Mouse (Mus musculus) megakaryocyte, embryonic 14.5 days (primary cell): ENCODE measurements around the gene Lnx2. TPM values are rescaled to one million over a fixed set of nuclear protein-coding genes. Genes with fewer than 3 reads are reported as not detected.

Experiments used
- H3K27me3 ChIP-seq: replicated peaks from 2 replicates; pipeline ENCODE3; 2012; ENCODE audit warnings: inconsistent platforms
- H3K36me3 ChIP-seq: replicated peaks from 2 replicates; pipeline ENCODE3; 2012; ENCODE audit warnings: low read length, inconsistent platforms, mixed read lengths
- H3K4me1 ChIP-seq: 2 replicates; pipeline ENCODE4 v1.6.1; 2012; ENCODE audit warnings: inconsistent platforms
- H3K4me3 ChIP-seq: replicated peaks from 2 replicates; pipeline ENCODE3; 2012; ENCODE audit warnings: moderate library complexity, mild to moderate bottlenecking, inconsistent platforms
- H3K9me3 ChIP-seq: 2 replicates; pipeline ENCODE4 v1.6.1; 2012; ENCODE audit warnings: inconsistent platforms
- FLI1 ChIP-seq: IDR thresholded peaks from 2 replicates; pipeline ENCODE4 v1.6.1; 2012; ENCODE audit warnings: low read length, inconsistent platforms, mixed read lengths
- GATA1 ChIP-seq: IDR thresholded peaks from 3 replicates; pipeline ENCODE4 v1.6.1; 2012; ENCODE audit warnings: mixed read lengths, low read length, inconsistent platforms, borderline replicate concordance
- polyA plus RNA-seq: library from polyadenylated mRNA; stranded (reverse); fragments of >175 nt; gene quantifications from 2 replicates; pipeline ENCODE4 v1.2.3, GENCODE M21; 2012; ENCODE audit warnings: low replicate concordance; ENCODE audit not compliant: insufficient read depth

Lnx2 gene
- polyA plus RNA-seq, 1 experiment, result 4.1 TPM

DNA sequence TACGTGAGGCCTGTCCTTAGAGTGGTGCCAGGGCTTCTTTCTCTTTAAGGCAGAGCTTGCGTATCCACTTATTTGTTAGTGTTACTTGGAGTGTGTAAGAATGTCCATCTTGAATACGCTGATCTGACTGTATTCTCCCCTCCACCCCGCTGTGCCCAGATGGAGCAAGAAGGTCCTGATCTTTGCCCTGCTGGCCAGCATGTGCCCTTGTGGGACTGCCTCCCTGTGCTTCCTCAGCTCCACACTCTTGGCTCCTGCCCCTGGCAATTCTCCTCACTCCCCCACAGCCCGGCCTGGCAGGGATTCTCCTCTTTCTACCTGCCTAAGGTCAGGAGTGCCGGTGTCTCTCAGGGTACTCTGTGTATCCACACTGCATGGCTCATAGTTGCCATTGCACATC, 95.0 kb downstream of the Lnx2 start:
- peaks cover 4% of the 10 kb centered on the region for H3K4me1 ChIP-seq
- no peaks in the 10 kb centered on the region for H3K36me3 ChIP-seq
- no peak for TF ChIP-seq GATA1
- TF ChIP-seq FLI1, result no peak
- no peak overlapping the region for H3K4me3 ChIP-seq
- peaks cover 55% of the 10 kb centered on the region for H3K27me3 ChIP-seq
- peaks cover 14% of the 10 kb centered on the region for H3K9me3 ChIP-seq

DNA sequence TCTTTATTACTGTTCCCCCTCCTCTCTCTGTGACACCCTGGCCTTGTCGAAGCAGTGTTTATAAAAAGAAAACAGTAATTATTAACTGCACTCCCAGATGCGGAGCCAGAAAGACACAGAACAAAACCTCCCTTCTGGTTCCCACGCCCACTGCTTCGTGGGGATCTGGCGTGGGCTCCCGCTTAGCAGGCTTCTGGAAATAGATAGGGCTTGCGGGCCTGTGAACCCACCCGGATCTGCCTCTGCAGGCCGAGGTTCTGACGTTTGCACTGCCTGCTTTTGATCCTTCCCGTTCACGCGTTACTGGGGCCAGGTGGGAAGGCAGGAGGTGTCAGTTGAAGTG, 101.6 kb downstream of the Lnx2 start:
- Histone ChIP-seq H3K4me1 (no peaks in the 10 kb centered on the region), H3K4me3 (no peak overlapping the region), H3K36me3 (no peaks in the 10 kb centered on the region), H3K27me3 (peaks cover 24% of the 10 kb centered on the region), H3K9me3 (peaks cover 4% of the 10 kb centered on the region; the same call in 1 of the 2 replicates)
- TF ChIP-seq GATA1 (no peak), FLI1 (no peak)

DNA sequence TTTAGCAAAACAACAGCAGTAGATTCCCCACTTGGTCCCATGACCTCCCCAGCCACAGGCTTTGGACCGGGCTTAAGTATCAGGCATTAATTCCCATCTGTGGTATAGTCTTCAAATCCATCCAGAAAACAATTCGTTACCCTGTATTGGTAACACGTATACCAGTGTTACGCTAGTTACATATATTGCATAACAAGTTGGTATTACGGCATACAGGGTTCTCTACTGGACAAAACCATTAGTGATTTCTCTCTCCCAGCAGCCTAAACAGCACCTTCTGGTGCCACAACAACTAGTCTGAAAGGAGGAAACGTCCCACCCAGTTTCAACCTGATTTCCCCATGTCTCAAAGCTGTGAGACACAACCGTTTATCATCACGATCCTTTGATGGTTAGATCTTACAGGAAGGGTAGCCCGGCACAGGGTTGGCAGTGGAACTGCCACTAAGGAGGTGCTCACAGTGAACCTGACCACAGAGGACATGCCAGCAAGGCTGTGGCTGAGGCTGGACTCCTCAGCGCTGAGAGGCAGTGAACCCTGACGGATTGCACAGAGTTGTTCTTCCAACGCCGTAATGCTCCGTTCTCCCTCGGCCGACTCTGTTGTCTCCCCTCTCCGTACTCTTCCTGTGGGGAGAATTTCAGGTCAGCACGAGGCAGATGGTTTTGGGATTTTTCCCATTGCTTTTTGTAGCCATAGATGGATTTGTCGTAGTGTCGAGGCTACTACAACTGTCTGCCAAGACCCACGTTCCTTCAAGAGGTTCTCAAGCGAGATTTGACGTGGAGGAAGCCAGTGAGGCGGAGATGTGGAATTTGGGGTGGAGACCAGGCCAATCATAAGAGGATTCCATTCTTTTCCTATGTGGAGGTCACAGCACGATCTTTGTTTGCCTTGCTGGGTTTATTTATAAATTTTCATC, 102.3 kb downstream of the Lnx2 start:
- no peaks in the 10 kb centered on the region for H3K36me3 ChIP-seq
- no peak overlapping the region for H3K4me3 ChIP-seq
- peaks cover 25% of the 10 kb centered on the region for H3K27me3 ChIP-seq
- H3K4me1 ChIP-seq, result no peaks in the 10 kb centered on the region
- 0 out of 2 replicates have a peak, but pooled peaks cover 3% of the 10 kb centered on the region for H3K9me3 ChIP-seq
- TF ChIP-seq FLI1 (no peak), GATA1 (no peak)

DNA sequence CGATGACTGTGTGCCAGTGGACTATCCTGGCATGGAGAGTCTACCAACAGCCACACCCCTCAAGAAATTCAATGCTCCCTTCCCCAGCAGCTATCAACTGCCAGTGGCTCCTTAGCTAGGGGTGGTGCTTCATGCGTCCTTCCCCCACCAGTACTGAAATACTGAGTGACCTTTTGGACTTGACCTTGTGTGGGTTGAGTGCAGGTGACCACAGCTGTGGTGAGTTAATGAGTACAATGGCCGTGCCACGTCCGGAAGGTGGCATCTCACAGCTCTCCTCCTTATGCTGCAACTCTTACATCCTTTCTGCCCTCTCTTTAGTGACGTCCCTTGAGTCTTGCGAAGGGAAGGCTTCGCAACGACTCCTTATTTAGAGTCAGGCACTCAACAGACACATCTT, 103.0 kb downstream of the Lnx2 start:
- no peaks in the 10 kb centered on the region for H3K9me3 ChIP-seq
- peaks cover 31% of the 10 kb centered on the region for H3K27me3 ChIP-seq
- no peak overlapping the region for H3K4me3 ChIP-seq
- H3K4me1 ChIP-seq, result no peaks in the 10 kb centered on the region
- TF ChIP-seq GATA1, result no peak
- no peaks in the 10 kb centered on the region for H3K36me3 ChIP-seq

DNA sequence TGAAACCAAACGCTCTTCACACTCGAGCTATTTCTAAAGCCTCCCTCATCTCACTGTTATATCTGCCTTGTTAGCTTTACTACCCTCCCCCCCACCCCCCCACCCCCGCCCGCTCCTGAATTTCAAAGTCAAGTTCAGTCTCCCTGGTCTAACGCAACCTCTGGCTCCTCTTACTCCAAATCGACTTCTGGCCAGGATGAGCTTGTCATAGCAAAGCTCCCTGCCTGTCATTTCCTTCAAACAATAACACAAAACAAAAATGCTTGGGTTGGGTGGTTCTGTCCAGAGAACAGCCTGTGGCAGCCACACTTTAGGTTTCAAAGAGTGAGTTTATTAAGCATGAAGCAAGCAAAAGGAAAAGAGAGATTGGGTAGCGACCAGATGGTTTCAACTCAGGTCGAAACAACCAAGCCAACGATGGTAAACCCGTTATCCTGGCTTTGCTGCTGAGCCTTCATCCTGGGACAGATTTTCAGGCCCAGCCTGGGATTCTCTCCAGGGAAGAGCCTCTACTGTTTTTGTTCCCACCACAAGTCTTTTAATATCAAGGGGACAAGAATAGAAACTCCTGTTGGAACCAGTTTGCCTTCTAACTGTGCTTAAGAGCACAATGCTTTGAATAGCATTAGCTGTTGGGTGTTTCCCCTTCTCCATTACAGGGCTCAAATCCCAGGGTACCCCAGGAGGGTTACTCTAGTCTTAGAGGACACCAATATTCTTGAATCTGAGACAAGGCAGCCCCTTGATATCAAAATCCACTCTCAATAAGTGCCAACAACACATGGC, 104.4 kb downstream of the Lnx2 start:
- TF ChIP-seq GATA1 (no peak), FLI1 (no peak)
- H3K27me3 ChIP-seq, result peaks cover 31% of the 10 kb centered on the region
- no peak overlapping the region for H3K4me3 ChIP-seq
- H3K4me1 ChIP-seq, result no peaks in the 10 kb centered on the region
- H3K36me3 ChIP-seq, result no peaks in the 10 kb centered on the region
- no peaks in the 10 kb centered on the region for H3K9me3 ChIP-seq

DNA sequence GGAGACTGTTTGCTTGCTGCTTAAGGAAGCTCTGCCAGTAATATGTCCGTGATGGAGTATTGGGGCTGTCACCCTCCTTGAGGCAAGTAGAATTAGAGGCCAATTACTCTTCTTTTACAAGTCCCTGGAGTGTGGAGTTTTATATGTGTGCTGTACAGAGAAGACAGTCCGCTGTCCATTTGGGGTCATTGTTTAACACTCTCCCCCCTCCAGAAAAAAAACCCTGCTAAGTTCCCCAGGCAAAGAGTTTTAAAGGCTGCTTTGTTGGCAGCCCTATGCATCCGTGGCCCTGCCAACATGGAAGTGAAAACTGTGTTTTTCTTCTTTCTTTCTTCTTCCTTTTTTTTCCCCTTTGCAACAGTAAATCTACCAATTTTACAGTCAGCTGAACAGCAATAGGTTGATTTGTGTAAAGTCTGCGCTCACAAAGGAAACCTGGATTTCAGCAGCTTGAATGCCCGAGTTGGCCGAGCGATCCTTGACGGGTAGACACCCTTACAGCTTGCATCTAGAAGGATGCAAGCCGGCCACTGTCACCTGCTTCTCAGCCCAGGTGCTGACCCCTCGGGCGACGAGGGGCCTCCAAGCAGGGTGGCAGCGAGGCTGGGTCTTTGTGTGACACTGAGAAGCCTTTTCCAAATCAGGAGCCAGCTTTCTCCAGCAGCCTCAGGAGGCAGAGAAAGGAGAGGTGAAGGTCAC, 107.5 kb downstream of the Lnx2 start:
- H3K27me3 ChIP-seq, result peaks cover 21% of the 10 kb centered on the region
- no peak overlapping the region for H3K4me3 ChIP-seq
- H3K36me3 ChIP-seq, result no peaks in the 10 kb centered on the region
- H3K4me1 ChIP-seq, result peaks cover 21% of the 10 kb centered on the region
- TF ChIP-seq GATA1 (no peak), FLI1 (no peak)
- H3K9me3 ChIP-seq, result no peaks in the 10 kb centered on the region

Other genes starting within 250 kb of the Lnx2 start
- gene Rpl21, start 243.7 kb downstream of the Lnx2 start, polyA plus RNA-seq, result 15.4 and 53.6 TPM in 2 replicates
- gene Rasl11a, start 231.5 kb downstream of the Lnx2 start, polyA plus RNA-seq, result 6.5 and 7.0 TPM in 2 replicates
- gene Gtf3a, start 127.9 kb downstream of the Lnx2 start, polyA plus RNA-seq, result 63.5 and 83.9 TPM in 2 replicates
- 0.79 and 6.0 TPM in 2 replicates for gene Mtif3, start 112.8 kb downstream of the Lnx2 start, polyA plus RNA-seq
- gene Polr1d, start 464 bp upstream of the Lnx2 start, polyA plus RNA-seq, result 78.9 and 100 TPM in 2 replicates
- gene Gsx1, start 112.1 kb upstream of the Lnx2 start, polyA plus RNA-seq, result not detected in 2 replicates
- not detected in 2 replicates for gene Pdx1, start 193.4 kb upstream of the Lnx2 start, polyA plus RNA-seq
- not detected in 2 replicates for gene Cdx2, start 230.7 kb upstream of the Lnx2 start, polyA plus RNA-seq
- not detected in 2 replicates for gene Urad, start 245.9 kb upstream of the Lnx2 start, polyA plus RNA-seq